Mouse (Mus musculus): ENCODE measurements around the gene Gm10324. TPM values are rescaled to one million over a fixed set of nuclear protein-coding genes. Genes with fewer than 3 reads are reported as not detected.
"Not testable (repeated sequence)": the region's sequence is repeated elsewhere in the genome, so short reads cannot be mapped to it uniquely, and the experiment has no call there.

Gm10324 gene
- not detected for total RNA-seq (2022)

DNA sequence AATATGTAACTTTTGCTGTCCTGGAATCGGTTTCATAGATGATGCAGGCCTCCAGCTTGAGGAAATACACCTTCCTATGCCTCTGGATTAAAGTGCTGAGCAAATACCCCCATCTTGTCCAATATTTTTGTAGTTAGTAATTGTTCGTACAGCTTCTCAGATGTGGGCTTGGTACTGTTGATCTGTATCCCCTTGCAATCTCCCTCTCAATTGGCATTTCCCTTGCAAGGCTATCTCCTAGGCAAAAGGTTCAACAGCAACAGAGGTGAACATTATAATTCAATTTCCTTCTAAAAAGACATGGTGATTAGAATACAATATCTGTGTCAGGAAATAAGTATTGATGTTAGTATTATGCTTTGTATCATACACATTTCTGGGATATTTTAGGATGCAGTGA lies at the start of gene Gm10324:
TSS of gene Gm10324 (plus strand) at position 301 of the 400 bp plus-strand sequence.
- DNase-seq (ENCODE audit: low spot score in 2 of 2): not testable (repeated sequence)

Other genes with a start within 250 kb of the Gm10324 start
- not detected for gene Gm10772, start 108.0 kb downstream of the Gm10324 start, total RNA-seq (2022)